Mouse (Mus musculus): ENCODE results near the gene Ptprq.

DNA sequence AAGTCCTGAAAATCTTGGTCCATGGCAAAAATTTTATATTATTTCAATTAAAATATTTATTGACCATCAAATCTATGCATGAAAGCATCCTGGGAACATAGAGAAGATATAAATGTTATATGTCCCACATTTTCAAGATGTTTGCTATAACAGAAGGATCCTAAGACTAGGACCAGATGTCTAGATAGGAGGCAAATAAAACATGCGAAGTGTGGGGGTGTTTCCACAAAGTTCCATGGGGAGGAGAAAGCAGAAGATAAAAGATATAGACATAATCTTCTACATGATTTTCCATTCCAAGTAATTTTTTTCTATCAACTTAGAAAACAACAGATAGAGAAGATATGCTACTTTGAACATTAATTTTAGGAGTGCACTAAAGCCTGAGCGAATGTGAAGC lies 70.2 kb downstream of the Ptprq start:
- no peak for TF ChIP-seq POLR2A (IDR thresholded peaks at IDR 0.05; ENCODE audit: extremely low read depth, insufficient read depth, low read length)
- TF ChIP-seq CTCF (IDR thresholded peaks at IDR 0.05; ENCODE audit: extremely low read depth, insufficient read depth, low read length): no peak
